Mouse (Mus musculus): ENCODE measurements around the gene Aste1. TPM values are rescaled to one million over a fixed set of nuclear protein-coding genes. Genes with fewer than 3 reads are reported as not detected.
A peak's percentile ranks its signal among the peaks of the same experiment; 100 is the strongest.

The Aste1 gene
- polyA plus RNA-seq (2016; fragmentation: Nextera tagmentation; extraction: Ambion mirVana), result 14.2 and 14.3 TPM in 2 replicates

DNA sequence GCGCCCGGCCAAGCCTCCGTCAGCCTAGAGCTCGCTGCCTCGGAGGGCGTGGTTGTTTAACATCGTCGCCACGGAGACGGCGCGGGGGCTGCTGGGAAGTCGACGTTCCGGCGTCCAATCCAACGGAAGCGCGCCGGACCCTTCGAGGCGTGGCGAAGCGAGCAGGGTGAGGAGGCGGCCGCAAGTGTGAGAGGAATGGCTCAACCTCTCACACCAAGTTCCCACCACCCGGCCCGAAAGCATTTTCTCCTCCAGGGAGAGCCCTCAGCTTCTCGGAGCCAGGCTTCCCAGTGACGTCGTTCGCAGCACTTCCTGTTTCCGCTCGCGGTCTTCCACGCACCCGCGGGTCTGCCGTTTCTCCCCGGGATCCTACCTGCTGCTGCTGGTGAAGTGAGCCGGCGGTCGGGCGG is at the start of gene Aste1, which contains the start of gene Nek11:
Gene Aste1, plus strand, starts transcription at position 175 of the 410 bp plus-strand sequence.
Gene Nek11, minus strand, starts transcription at position 307 of the 410 bp plus-strand sequence.
- Histone ChIP-seq H3K4me1 (0 out of 2 replicates have a peak, but pooled peaks cover 6% of the 10 kb centered on the region), H3K4me2 (replicated peaks) (peak within 1 kb of the TSS; percentile 69), H3K36me3 (peaks cover 4% of the 10 kb centered on the region), H3K9me3 (no peaks in the 10 kb centered on the region), H3K4me3 (peak within 1 kb of the TSS; percentile 61), H3K27me3 (no peaks in the 10 kb centered on the region), H3K27ac (peak within 1 kb of the TSS; percentile 87), H3K9ac (peak within 1 kb of the TSS; percentile 59)
- peak; percentile 97 for ATAC-seq (ENCODE audit: insufficient number of reproducible peaks, insufficient read depth, low FRiP score, low TSS enrichment)
- 0% methylated on average over 43 of the region's 44 CpGs for WGBS

DNA sequence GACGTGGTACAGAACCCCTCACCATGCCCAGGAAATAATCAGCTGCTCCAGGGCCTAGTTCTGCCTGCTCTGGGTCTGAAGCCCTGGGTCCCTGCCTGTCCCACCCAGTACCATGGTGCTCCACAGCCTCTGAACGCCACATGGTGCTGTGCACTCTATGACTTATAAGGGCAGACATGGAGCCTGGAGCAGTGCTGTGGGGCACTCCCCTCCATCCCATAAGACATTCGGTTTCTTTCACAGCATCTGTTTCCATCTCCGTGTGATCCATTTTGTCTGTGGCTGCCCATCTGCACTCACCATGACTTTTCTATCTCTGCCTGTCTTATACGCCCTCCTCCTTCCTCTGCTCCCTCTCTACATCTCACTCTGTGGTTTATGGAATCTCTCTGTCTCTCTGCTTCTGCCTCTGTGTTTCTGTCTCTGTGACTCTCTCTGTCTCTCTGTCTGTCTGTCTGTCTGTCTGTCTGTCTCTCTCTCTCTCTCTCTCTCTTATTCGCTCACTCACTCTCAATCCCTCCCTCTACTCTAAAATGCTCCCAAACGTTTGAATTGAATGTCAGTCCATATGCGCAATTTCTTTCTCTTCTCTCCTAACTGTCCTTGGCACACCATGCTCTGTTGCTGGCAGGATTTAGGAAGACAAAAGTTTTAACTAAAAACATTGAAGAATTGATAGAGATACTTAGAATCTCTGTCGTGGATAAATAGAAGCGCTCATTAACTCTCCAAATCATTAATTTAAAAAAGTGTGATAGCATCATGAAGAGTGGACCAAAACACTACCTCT is 46.8 kb upstream of the Aste1 start:
- 73% methylated on average over 10 of the region's 10 CpGs for WGBS
- Histone ChIP-seq H3K27me3 (no peaks in the 10 kb centered on the region), H3K27ac (no peak overlapping the region), H3K36me3 (no peaks in the 10 kb centered on the region), H3K4me3 (no peak overlapping the region), H3K4me1 (no peaks in the 10 kb centered on the region), H3K9ac (no peak overlapping the region), H3K4me2 (replicated peaks) (no peak overlapping the region), H3K9me3 (no peaks in the 10 kb centered on the region)
- ATAC-seq (ENCODE audit: insufficient number of reproducible peaks, insufficient read depth, low FRiP score, low TSS enrichment), result no peak

DNA sequence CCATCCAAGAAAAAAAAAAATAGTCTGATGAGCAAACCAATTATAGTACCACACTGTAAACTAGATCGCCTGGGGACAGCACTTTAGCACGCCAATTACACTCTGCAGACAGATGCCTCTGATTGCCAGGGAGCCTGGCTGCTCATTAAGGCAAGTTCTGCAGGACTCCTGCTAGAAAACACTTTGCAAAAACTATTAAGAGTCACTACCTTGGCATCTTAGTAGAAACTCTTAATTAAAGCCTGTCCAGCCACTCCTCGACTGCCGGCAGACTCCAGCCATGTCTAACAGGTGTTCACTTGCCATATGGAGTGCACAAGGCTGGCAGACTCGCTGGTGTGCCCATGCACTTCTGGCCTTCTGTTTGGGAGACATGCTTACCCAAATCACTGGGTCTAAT is 46.2 kb upstream of the Aste1 start:
- no peak for ATAC-seq (ENCODE audit: insufficient number of reproducible peaks, insufficient read depth, low FRiP score, low TSS enrichment)
- 61% methylated on average over 5 of the region's 5 CpGs for WGBS
- no peaks in the 10 kb centered on the region for H3K9me3 ChIP-seq
- no peak overlapping the region for H3K27ac ChIP-seq
- no peak overlapping the region for H3K4me2 ChIP-seq (replicated peaks)
- no peaks in the 10 kb centered on the region for H3K27me3 ChIP-seq
- no peaks in the 10 kb centered on the region for H3K36me3 ChIP-seq
- no peak overlapping the region for H3K4me3 ChIP-seq
- no peak overlapping the region for H3K9ac ChIP-seq
- H3K4me1 ChIP-seq, result no peaks in the 10 kb centered on the region

DNA sequence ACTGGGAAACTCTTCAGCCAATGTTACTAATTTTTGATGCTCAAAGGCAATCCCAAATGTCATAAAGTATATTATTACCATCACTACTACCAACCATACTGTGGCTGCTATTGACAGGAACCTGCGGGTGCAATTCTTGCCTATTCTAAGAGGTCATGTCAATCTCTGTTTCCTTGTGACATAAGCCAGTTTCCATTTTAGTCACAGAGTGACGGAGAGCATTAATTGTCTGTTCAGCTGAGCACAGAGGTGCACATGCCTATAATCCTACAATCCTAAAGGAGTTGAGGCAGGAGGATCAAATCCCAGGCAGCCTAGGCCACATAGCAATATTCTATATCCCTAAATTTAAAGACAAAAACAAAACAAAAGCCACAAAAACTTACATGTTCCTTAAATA is 33.0 kb upstream of the Aste1 start:
- no peaks in the 10 kb centered on the region for H3K36me3 ChIP-seq
- H3K27ac ChIP-seq, result no peak overlapping the region
- H3K9ac ChIP-seq, result no peak overlapping the region
- no peak overlapping the region for H3K4me3 ChIP-seq
- H3K4me2 ChIP-seq (replicated peaks), result no peak overlapping the region
- no peaks in the 10 kb centered on the region for H3K27me3 ChIP-seq
- 79% methylated on average over 2 of the region's 2 CpGs for WGBS
- H3K4me1 ChIP-seq, result no peaks in the 10 kb centered on the region
- no peak for ATAC-seq (ENCODE audit: insufficient number of reproducible peaks, insufficient read depth, low FRiP score, low TSS enrichment)
- no peaks in the 10 kb centered on the region for H3K9me3 ChIP-seq

DNA sequence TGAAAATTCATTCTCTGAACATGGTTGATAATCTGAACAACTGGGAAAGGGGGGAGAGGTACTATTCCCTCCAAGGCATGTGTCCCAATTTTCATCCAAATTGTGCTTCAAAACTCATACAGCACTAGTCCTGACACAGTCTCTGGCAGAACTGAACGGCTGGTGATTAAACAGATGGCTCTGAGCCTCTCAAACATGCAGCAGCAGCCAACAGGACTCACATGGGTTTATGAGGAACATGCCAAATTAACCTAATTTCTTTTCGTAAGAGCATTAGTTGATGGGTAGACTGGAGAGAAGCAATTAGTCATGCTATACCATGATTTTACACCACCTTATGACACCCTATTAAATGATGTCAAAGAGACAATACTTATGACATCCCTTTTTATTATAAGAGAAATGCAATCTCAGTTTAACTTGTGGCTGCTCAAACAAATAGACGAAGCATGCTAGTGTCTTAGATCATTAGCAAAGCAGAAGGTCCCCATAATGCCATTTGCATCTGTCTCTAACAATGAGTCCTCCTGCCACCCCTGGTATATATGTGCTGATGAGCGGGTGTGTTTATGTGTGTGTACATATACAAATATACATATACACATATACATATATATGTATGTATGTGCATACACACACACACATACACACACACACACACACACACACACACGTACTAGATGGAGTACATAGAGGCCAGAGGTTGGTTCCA is 31.5 kb upstream of the Aste1 start:
- no peaks in the 10 kb centered on the region for H3K9me3 ChIP-seq
- H3K27me3 ChIP-seq, result no peaks in the 10 kb centered on the region
- 81% methylated on average over 5 of the region's 5 CpGs for WGBS
- H3K4me3 ChIP-seq, result no peak overlapping the region
- no peak overlapping the region for H3K4me2 ChIP-seq (replicated peaks)
- ATAC-seq (ENCODE audit: insufficient number of reproducible peaks, insufficient read depth, low FRiP score, low TSS enrichment), result no peak
- no peaks in the 10 kb centered on the region for H3K4me1 ChIP-seq
- no peak overlapping the region for H3K27ac ChIP-seq
- no peak overlapping the region for H3K9ac ChIP-seq
- no peaks in the 10 kb centered on the region for H3K36me3 ChIP-seq

DNA sequence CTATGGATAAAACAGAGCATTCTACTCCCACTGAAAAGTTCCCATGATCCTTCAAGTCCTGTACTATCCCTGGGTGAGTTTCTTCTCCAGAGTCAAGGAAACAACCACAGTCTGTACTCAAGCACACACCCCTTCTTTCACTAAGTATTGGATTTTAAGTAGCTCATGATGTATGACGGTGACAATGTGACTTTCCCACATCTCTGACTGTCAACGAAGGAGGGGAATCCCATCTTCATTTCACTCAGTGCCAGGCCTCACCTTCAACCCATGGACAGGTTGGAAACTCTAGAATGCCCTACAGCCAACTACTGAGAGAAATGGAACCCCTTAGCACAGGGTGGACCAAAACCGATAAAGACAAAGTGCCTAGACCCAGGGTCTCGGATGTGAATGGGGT is 29.0 kb upstream of the Aste1 start:
- H3K4me2 ChIP-seq (replicated peaks), result no peak overlapping the region
- WGBS, result 86% methylated on average over 4 of the region's 4 CpGs
- no peak for ATAC-seq (ENCODE audit: insufficient number of reproducible peaks, insufficient read depth, low FRiP score, low TSS enrichment)
- no peak overlapping the region for H3K4me3 ChIP-seq
- no peaks in the 10 kb centered on the region for H3K27me3 ChIP-seq
- H3K36me3 ChIP-seq, result no peaks in the 10 kb centered on the region
- no peak overlapping the region for H3K27ac ChIP-seq
- H3K9ac ChIP-seq, result no peak overlapping the region
- no peaks in the 10 kb centered on the region for H3K4me1 ChIP-seq
- no peaks in the 10 kb centered on the region for H3K9me3 ChIP-seq

DNA sequence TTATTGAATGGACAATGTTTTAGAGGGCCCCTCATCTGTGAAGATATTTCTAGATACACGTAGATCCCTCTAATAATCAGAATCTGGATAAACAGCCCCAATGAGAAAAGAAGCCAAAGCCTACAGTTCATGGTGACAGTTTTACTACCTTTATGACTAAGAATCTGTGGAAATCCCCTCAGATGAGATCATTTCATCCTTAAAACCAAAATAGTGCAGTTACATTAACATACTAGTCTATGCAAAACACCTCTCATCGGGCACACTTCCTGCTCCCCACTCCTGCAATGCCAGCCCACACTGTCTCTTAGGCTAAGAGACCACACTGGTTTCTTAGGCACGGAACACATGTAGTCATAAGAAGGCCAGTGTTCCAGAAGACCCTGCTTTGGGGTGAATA is 26.6 kb upstream of the Aste1 start:
- Histone ChIP-seq H3K27ac (no peak overlapping the region), H3K4me1 (no peaks in the 10 kb centered on the region), H3K36me3 (no peaks in the 10 kb centered on the region), H3K9ac (no peak overlapping the region), H3K4me2 (replicated peaks) (no peak overlapping the region), H3K4me3 (no peak overlapping the region), H3K9me3 (no peaks in the 10 kb centered on the region), H3K27me3 (no peaks in the 10 kb centered on the region)
- ATAC-seq (ENCODE audit: insufficient number of reproducible peaks, insufficient read depth, low FRiP score, low TSS enrichment), result no peak
- 85% methylated on average over 3 of the region's 3 CpGs for WGBS

DNA sequence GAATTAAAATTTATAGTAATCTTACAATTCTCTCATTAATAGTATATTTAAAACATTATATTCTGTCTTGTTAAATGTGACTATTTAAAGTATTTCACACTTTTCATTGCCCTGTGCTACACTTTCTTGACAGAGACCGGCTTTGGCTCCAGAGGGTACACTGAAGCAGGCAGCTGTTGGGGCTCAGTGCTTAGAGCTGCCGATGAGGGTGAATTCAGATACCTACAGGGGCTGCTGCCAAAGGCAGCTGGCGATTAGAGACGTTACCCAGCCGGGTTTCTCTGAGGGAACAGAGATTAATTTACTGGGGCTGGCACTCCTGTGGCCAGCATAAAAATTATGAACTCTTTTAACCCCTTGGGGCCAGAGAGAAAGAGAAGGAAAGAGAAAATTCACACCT is 20.8 kb upstream of the Aste1 start:
- H3K4me1 ChIP-seq, result no peaks in the 10 kb centered on the region
- ATAC-seq (ENCODE audit: insufficient number of reproducible peaks, insufficient read depth, low FRiP score, low TSS enrichment), result no peak
- no peak overlapping the region for H3K9ac ChIP-seq
- H3K4me3 ChIP-seq, result no peak overlapping the region
- no peak overlapping the region for H3K27ac ChIP-seq
- no peaks in the 10 kb centered on the region for H3K27me3 ChIP-seq
- H3K9me3 ChIP-seq, result no peaks in the 10 kb centered on the region
- H3K4me2 ChIP-seq (replicated peaks), result no peak overlapping the region
- WGBS, result 60% methylated on average over 5 of the region's 5 CpGs
- H3K36me3 ChIP-seq, result no peaks in the 10 kb centered on the region

DNA sequence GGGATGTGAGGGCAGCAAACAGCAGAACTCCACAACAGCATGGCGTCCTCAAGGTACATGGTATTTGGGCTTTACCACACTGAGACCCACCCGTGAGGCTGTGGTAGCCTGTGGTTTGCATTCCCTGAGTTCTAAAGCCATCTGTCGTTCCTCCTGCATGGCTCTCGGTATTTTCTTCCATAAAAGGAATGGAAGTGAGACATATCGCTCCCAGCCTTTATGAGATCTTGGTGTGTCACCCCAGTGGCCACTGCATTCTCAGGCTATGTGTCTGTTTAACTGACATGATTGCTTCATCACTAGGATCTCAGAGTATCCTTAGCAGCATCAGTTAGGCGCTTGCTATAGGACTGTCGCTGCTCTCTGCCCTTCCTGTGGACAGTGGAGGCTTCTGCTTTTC is 18.8 kb upstream of the Aste1 start:
- WGBS, result 80% methylated on average over 7 of the region's 7 CpGs
- Histone ChIP-seq H3K27ac (no peak overlapping the region), H3K9me3 (no peaks in the 10 kb centered on the region), H3K4me1 (no peaks in the 10 kb centered on the region), H3K9ac (no peak overlapping the region), H3K36me3 (no peaks in the 10 kb centered on the region), H3K4me2 (replicated peaks) (no peak overlapping the region), H3K27me3 (no peaks in the 10 kb centered on the region), H3K4me3 (no peak overlapping the region)
- no peak for ATAC-seq (ENCODE audit: insufficient number of reproducible peaks, insufficient read depth, low FRiP score, low TSS enrichment)

DNA sequence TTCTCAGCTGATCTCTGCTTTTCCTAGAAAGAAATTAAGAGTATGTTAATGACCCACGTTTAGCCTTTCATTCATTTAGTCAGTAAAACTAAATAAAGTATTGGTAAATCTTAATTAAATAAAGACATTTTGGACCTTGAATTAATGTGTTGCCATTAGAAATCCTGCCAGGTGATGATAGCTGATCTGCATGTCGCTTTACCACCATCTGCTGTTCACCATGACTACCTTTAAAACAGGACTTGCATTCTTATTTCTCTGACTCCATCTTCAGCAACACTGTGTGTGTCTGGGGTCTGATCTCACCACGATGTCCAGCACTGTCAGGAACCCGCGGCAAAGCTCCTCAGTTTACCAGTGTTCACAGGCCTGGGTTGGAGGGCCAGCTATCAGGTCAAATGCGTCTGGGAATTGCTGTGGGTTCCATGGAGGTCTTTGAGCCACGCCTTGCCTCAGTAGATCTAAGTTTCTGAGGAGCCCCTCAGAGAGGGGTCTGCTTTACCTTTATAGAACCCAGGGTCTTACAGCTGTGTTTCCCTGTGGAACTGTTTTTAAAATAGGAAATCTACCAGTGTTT is 18.1 kb upstream of the Aste1 start:
- H3K9me3 ChIP-seq, result no peaks in the 10 kb centered on the region
- H3K9ac ChIP-seq, result no peak overlapping the region
- H3K27me3 ChIP-seq, result no peaks in the 10 kb centered on the region
- no peak overlapping the region for H3K4me3 ChIP-seq
- H3K27ac ChIP-seq, result no peak overlapping the region
- ATAC-seq (ENCODE audit: insufficient number of reproducible peaks, insufficient read depth, low FRiP score, low TSS enrichment), result no peak
- H3K36me3 ChIP-seq, result no peaks in the 10 kb centered on the region
- H3K4me1 ChIP-seq, result no peaks in the 10 kb centered on the region
- H3K4me2 ChIP-seq (replicated peaks), result no peak overlapping the region
- WGBS, result 76% methylated on average over 7 of the region's 7 CpGs

DNA sequence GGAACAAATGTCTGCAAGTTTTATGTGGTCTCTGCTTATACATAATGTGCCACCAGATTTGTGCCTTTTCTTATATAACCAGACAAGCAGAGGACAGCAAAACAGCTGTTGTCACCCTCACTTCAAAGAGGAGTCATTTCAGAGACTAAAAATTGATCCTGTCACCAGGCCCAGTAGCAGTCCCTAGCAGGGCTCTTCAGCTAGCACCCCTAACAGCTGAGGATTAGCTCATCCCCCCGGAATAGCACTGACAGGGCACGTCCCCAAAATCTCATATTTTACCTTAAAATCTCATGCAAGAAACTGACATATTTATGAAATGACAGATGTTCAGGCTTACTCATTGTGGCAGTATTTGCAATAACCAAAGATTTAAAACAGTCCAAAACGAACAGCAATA is 17.6 kb upstream of the Aste1 start:
- Histone ChIP-seq H3K9ac (no peak overlapping the region), H3K4me1 (no peaks in the 10 kb centered on the region), H3K27me3 (no peaks in the 10 kb centered on the region), H3K36me3 (no peaks in the 10 kb centered on the region), H3K9me3 (no peaks in the 10 kb centered on the region), H3K4me2 (replicated peaks) (no peak overlapping the region), H3K4me3 (no peak overlapping the region), H3K27ac (no peak overlapping the region)
- ATAC-seq (ENCODE audit: insufficient number of reproducible peaks, insufficient read depth, low FRiP score, low TSS enrichment), result no peak
- 72% methylated on average over 3 of the region's 3 CpGs for WGBS
